Mouse (Mus musculus) forebrain, postnatal 0 days (tissue): Measurements from ENCODE around the gene Kat7. TPM values are rescaled to one million over a fixed set of nuclear protein-coding genes. Genes with fewer than 3 reads are reported as not detected.

ENCODE experiments used
- ATAC-seq: fragments of 200-750 bp; cut with Nextera tagmentation; 2 replicates; pipeline ENCODE4 v1.8.0; 2017; ENCODE audit warnings: mild to moderate bottlenecking, moderate library complexity
- DNase-seq: peaks from one replicate; pipeline ENCODE4 v3.0.0-alpha.2; 2015
- H3K27ac ChIP-seq: fragments of 300-500 bp; sonication (generic); 2 replicates; pipeline ENCODE4 v1.5.1; 2014; ENCODE audit warnings: low read depth, mild to moderate bottlenecking, antibody characterized with exemption, low read length, moderate library complexity, mixed read lengths
- H3K27me3 ChIP-seq: fragments of 300-500 bp; sonication (generic); 2 replicates; pipeline ENCODE4 v1.6.1; 2014; ENCODE audit warnings: mild to moderate bottlenecking, low read length, mixed read lengths; ENCODE audit not compliant: insufficient read depth
- H3K36me3 ChIP-seq: fragments of 300-500 bp; sonication (generic); 2 replicates; pipeline ENCODE4 v1.6.1; 2014; ENCODE audit warnings: mild to moderate bottlenecking, moderate library complexity; ENCODE audit not compliant: insufficient read depth
- H3K4me1 ChIP-seq: fragments of 300-500 bp; sonication (generic); 2 replicates; pipeline ENCODE4 v1.6.1; 2014; ENCODE audit warnings: antibody characterized with exemption; ENCODE audit not compliant: insufficient read depth
- H3K4me2 ChIP-seq: fragments of 300-500 bp; sonication (generic); 2 replicates; pipeline ENCODE4 v1.6.1; 2014; ENCODE audit warnings: low read depth, mild to moderate bottlenecking, moderate library complexity
- H3K4me3 ChIP-seq: fragments of 300-500 bp; sonication (generic); 2 replicates; pipeline ENCODE4 v1.5.1; 2014; ENCODE audit warnings: low read depth, low read length, mixed read lengths
- H3K9ac ChIP-seq: fragments of 300-500 bp; sonication (generic); 2 replicates; pipeline ENCODE4 v1.6.1; 2014; ENCODE audit warnings: mild to moderate bottlenecking
- H3K9me3 ChIP-seq: fragments of 300-500 bp; sonication (generic); 2 replicates; pipeline ENCODE4 v1.6.1; 2016; ENCODE audit warnings: low read length
- CTCF ChIP-seq: sonication (generic); IDR thresholded peaks from 2 replicates; pipeline ENCODE4 v1.5.1; 2016; ENCODE audit warnings: antibody characterized with exemption, control low read depth, low read depth
- WGBS: fragments of 180-500 bp; shearing (Covaris S2); extraction: QIAGEN DNeasy Blood & Tissue Kit; methylation state at CpG from one replicate; pipeline ENCODE4 v1.1.7; 2014; 5-methylcytosine and 5-hydroxymethylcytosine counted together
- polyA plus RNA-seq: library from polyadenylated mRNA; unstranded; fragments of >200 nt; fragmentation: Nextera tagmentation; extraction: Ambion mirVana; gene quantifications from 2 replicates; pipeline ENCODE4 v1.2.1, GENCODE M21; 2015
- total RNA-seq: library from RNA; depleted of rRNA; stranded (reverse); fragments of >200 nt; gene quantifications from 2 replicates; pipeline ENCODE4 v1.2.3, GENCODE M21; 2014

Gene Kat7
- total and polyA plus RNA-seq, 2 experiments from 2014 or later, result 72.8 to 78.2 TPM

DNA sequence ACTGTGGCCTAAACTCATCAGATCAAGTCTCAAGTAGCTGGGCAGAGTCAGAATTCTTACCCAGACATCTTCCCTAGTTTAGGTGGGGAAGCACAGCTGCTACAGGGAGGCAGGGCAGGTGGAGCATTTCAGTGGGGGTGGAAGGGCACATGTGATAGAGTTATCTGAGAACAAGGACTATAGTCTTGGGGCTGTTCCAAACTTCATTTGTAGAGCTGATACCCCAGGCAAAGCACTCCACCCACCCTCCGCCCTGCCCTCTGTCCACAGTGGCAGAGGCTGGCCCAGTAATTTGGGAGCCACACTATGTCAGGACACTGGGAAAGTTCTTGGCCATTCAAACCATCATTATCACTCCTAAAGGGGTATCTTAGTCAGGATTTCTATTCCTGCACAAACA, 10.0 kb upstream of the Kat7 start:
- Histone ChIP-seq H3K9me3 (no peaks in the 10 kb centered on the region), H3K4me2 (no peak overlapping the region), H3K36me3 (no peaks in the 10 kb centered on the region), H3K9ac (no peak overlapping the region), H3K27me3 (no peaks in the 10 kb centered on the region), H3K27ac (no peak overlapping the region), H3K4me3 (no peak overlapping the region), H3K4me1 (no peaks in the 10 kb centered on the region)
- WGBS, result 94% methylated on average over 1 of the region's 1 CpGs
- no peak for TF ChIP-seq CTCF
- no peak for ATAC-seq
- no peak for DNase-seq

DNA sequence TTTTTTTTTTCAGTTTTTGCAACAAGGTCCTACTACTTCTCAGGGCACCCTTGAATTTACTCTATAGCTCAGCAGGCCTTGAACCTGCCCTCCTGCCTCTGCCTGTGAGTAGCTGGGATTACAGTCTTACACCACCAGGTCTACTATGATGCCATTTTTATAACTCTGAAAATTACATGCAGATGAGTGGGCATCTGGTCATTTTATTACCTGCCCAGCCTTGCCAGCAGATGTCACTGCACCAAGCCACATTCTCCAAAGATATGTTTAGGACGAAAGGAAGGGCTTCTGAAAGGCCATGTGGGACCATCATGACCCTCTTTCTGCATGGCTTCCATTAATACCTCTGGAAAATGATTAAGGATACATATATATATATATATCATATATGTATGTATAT, 9.5 kb upstream of the Kat7 start:
- Histone ChIP-seq H3K9me3 (no peaks in the 10 kb centered on the region), H3K27me3 (no peaks in the 10 kb centered on the region), H3K4me1 (no peaks in the 10 kb centered on the region), H3K4me3 (no peak overlapping the region), H3K27ac (no peak overlapping the region), H3K9ac (no peak overlapping the region), H3K4me2 (no peak overlapping the region), H3K36me3 (no peaks in the 10 kb centered on the region)
- WGBS, result 46% methylated on average over 1 of the region's 1 CpGs
- peak; percentile 26; the same call in 1 of the 2 replicates for TF ChIP-seq CTCF
- no peak for DNase-seq
- ATAC-seq, result no peak

DNA sequence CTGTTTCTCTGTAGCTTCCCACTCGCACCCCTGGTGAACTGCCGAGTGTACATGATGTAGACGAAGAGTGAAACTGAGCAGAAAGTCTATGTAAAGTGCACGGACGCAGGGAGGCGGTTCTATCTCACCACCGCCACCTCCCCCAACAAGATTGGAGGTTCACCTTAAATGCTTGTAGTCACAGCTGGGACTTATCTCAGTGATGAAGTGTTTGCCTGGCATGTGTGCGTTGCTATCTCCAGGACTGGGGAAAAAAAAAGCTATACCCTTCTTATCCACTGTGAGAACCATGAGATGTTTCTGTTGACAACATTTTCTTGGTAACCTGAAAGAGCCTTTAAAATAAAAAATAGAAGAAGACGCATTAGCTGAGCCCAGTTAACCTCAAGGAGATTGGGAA, 8.1 kb upstream of the Kat7 start:
- Histone ChIP-seq H3K4me2 (no peak overlapping the region), H3K4me1 (no peaks in the 10 kb centered on the region), H3K27ac (no peak overlapping the region), H3K9me3 (no peaks in the 10 kb centered on the region), H3K27me3 (no peaks in the 10 kb centered on the region), H3K36me3 (no peaks in the 10 kb centered on the region), H3K4me3 (no peak overlapping the region), H3K9ac (no peak overlapping the region)
- DNase-seq (no peak), ATAC-seq (no peak)
- no peak for TF ChIP-seq CTCF
- 87% methylated on average over 9 of the region's 9 CpGs for WGBS

DNA sequence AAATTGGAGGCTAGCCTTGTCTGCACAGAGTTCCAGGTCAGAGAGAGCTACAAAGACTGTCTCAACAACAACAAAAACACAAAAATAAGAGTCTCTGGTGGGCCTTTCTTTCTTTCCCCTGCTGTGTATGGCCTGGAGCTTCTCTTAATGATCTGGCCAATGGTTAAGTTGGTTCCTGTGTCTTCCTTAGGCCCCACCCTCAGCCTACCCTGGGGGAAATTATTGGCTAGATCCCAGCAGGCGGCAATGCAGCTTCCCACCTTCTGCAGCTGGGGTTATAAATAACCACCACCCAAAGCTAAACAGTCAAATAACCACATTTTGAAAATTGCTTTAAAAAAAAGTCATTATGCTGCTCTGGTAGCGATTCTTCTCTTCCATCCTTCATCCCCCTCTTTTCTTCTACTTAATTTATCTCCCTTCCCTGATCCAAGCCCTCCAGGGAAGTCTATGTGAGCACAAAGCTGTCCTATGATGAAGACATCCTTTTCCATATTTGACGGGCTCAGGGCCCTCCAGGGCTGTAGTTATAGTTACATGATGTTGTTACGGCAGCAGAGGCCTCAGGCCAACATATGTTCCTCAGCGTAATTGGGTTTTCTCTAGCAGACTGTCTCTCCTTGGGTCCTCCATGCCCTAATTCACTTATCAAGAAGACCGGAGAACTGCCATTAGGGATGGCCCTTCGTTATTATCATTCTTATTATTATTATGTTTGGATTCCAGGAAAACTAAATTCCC, 5.3 kb upstream of the Kat7 start:
- no peak for ATAC-seq
- no peak for TF ChIP-seq CTCF
- H3K27me3 ChIP-seq, result no peaks in the 10 kb centered on the region
- no peaks in the 10 kb centered on the region for H3K9me3 ChIP-seq
- H3K9ac ChIP-seq, result no peak overlapping the region
- H3K4me2 ChIP-seq, result no peak overlapping the region
- H3K27ac ChIP-seq, result no peak overlapping the region
- H3K36me3 ChIP-seq, result no peaks in the 10 kb centered on the region
- no peak overlapping the region for H3K4me3 ChIP-seq
- no peak for DNase-seq
- WGBS, result 84% methylated on average over 7 of the region's 7 CpGs
- 0 out of 2 replicates have a peak, but pooled peaks cover 9% of the 10 kb centered on the region for H3K4me1 ChIP-seq

DNA sequence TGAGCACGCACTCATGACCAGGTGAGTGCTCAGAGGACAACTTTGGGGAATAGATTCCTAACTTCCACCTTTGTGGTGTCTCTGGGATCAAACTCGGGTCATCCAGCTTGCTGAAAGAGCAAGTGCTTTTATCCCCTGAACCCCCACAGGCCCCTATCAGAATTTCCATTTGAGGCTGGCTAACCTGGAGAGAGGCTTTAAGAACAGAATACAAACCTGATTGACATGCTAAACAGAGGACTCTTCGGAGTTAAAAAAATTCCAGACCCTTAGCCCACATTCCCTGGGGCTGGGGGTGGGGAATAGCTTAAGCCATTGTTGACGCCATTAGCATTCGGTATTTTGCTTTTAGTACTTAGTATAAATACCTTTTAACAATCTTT, 1.4 kb upstream of the Kat7 start:
- H3K4me3 ChIP-seq, result peak overlapping the region; percentile 100; the same call in 1 of the 2 replicates
- H3K27me3 ChIP-seq, result no peaks in the 10 kb centered on the region
- no peak overlapping the region for H3K9ac ChIP-seq
- H3K27ac ChIP-seq, result no peak overlapping the region
- 13% methylated on average over 5 of the region's 5 CpGs for WGBS
- ATAC-seq (no peak), DNase-seq (no peak)
- peak overlapping the region; percentile 74 for H3K4me2 ChIP-seq
- H3K9me3 ChIP-seq, result no peaks in the 10 kb centered on the region
- peaks cover 16% of the 10 kb centered on the region; the same call in 1 of the 2 replicates for H3K4me1 ChIP-seq
- no peak for TF ChIP-seq CTCF
- H3K36me3 ChIP-seq, result no peaks in the 10 kb centered on the region

DNA sequence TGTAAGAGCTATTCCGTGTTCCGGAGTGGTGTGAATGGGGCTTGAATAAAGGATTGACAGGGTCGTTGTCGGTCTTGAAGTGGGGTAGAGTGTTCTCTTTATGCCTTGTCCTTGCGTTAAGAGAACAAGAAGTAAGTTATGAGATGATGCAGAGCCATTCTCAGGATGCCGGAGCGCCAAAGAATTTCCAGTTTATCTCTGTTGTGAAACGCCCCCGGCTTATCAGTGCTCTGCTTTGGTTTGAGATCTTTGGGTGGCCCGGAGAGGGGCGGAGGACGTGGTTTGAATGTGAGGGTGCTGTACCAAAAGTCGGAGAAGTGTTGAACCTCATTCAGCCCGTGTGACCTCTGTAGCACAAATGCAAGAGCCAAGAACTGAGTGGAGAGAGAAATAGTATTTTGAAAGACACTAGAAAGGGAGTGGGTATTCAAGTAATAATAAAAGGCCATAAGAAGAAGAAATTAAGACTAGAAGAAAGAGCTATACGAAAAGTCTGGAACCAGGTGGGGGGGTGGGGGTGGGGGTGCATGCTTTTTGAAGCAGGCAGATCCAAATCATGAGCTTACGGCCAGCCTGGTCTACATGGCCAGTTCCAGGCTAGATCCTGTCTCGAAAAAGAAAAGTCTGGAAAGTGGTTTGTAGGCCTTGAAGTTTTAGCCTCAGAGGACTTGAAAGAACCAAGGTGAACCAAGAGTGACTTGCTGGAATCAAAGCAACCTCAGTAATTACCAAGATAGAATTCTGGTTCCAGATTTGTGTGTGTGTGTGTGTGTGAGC, 790 bp upstream of the Kat7 start:
- H3K27ac ChIP-seq, result peak overlapping the region; percentile 76
- no peaks in the 10 kb centered on the region for H3K27me3 ChIP-seq
- H3K4me1 ChIP-seq, result peaks cover 16% of the 10 kb centered on the region; the same call in 1 of the 2 replicates
- ATAC-seq, result no peak
- no peaks in the 10 kb centered on the region for H3K9me3 ChIP-seq
- whole genome bisulfite sequencing, result 4% methylated on average over 17 of the region's 17 CpGs
- peak overlapping the region; percentile 100 for H3K4me3 ChIP-seq
- H3K36me3 ChIP-seq, result no peaks in the 10 kb centered on the region
- no peak for DNase-seq
- no peak for TF ChIP-seq CTCF
- peak overlapping the region; percentile 74 for H3K4me2 ChIP-seq
- H3K9ac ChIP-seq, result peak overlapping the region; percentile 61

DNA sequence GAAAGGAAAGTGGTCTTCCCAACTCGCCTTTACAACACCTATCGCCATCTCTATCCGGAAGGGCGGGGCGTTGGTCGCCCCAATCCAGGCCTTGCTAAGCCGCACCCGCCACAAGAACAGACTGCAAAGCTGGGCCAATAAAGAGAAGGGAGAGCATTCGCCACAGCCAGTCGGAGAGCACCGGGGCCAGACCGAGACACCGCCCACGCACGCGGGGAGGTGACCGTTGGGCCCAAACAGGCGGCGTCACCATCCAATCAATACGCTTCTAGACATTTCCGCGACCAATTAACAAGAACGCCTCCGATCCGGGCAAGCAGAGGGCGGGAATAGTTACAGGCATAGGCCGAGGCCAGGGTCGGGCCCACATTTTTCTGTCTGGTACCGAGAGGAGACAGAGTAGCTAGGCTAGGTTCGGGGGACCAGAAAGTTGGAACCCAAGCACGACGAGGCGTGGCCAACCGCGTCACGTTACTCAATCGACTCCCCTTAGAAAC, 488 bp downstream of the Kat7 start:
- peak overlapping the region; percentile 94 for H3K9ac ChIP-seq
- 3% methylated on average over 37 of the region's 37 CpGs for WGBS
- no peak for TF ChIP-seq CTCF
- H3K27me3 ChIP-seq, result no peaks in the 10 kb centered on the region
- H3K9me3 ChIP-seq, result no peaks in the 10 kb centered on the region
- ATAC-seq (peak; percentile 94), DNase-seq (peak; percentile 98)
- H3K4me1 ChIP-seq, result peaks cover 16% of the 10 kb centered on the region; the same call in 1 of the 2 replicates
- H3K36me3 ChIP-seq, result peaks cover 8% of the 10 kb centered on the region
- H3K27ac ChIP-seq, result peak overlapping the region; percentile 98
- peak overlapping the region; percentile 100 for H3K4me3 ChIP-seq
- peak overlapping the region; percentile 66 for H3K4me2 ChIP-seq
